ENCODE assay signal across 8 mouse cellular contexts in genomic region chr7:19381377-19382165, GRCm38 (mm10). TPM values are rescaled to one million over a fixed set of nuclear protein-coding genes. Genes with fewer than 3 reads are reported as not detected.
DNase-seq lines count a peak whose midpoint lies in the region; ATAC-seq and TF ChIP-seq lines count a peak whose summit lies in the region.

TSS of gene Ercc2 (plus strand) at chr7:19382010.

- ATAC-seq in embryonic facial prominence, embryonic 14.5 days (ENCODE audit: low read depth), result peak; percentile 96
- ATAC-seq in limb, embryonic 13.5 days (ENCODE audit: low FRiP score, low read depth), result peak; percentile 96
- peak; percentile 96 for ATAC-seq in midbrain, embryonic 16.5 days

- H3K36me3 ChIP-seq in embryonic facial prominence, embryonic 14.5 days (ENCODE audit: control insufficient read depth, insufficient read depth, low read length), result peaks cover 43% of the 10 kb centered on the region
- no peaks in the 10 kb centered on the region for H3K36me3 ChIP-seq in heart, adult 2 months (ENCODE audit: control insufficient read depth, insufficient read depth, low read length)
- peaks cover 47% of the 10 kb centered on the region for H3K36me3 ChIP-seq in limb, embryonic 13.5 days
- H3K36me3 ChIP-seq in midbrain, embryonic 16.5 days (ENCODE audit: control insufficient read depth, insufficient read depth, low read length), result peaks cover 4% of the 10 kb centered on the region

- H3K9me3 ChIP-seq in embryonic facial prominence, embryonic 14.5 days (ENCODE audit: control insufficient read depth, low read length), result no peaks in the 10 kb centered on the region
- no peaks in the 10 kb centered on the region for H3K9me3 ChIP-seq in limb, embryonic 13.5 days
- H3K9me3 ChIP-seq in midbrain, embryonic 16.5 days (replicated peaks; ENCODE audit: control insufficient read depth, low read length, poor library complexity, severe bottlenecking), result no peaks in the 10 kb centered on the region

- peak; percentile 96 for DNase-seq in 3T3-L1 (ENCODE audit: low read depth, low spot score)
- DNase-seq in adrenal gland, postnatal 4 days (ENCODE audit: low spot score in 2 of 2), result peak; percentile 94 to 99
- peak; percentile 99 for DNase-seq in embryonic facial prominence, embryonic 14.5 days (ENCODE audit: low spot score)
- peak; percentile 99 for DNase-seq in heart, adult 2 months
- DNase-seq in kidney, adult 8-10 months, result peak; percentile 98 to 99
- peak; percentile 96 to 99 for DNase-seq in spleen, postnatal 10 days (ENCODE audit: low spot score in 2 of 2)

- H3K4me3 ChIP-seq in embryonic facial prominence, embryonic 14.5 days (ENCODE audit: low read depth, low read length), result peak within 1 kb of the TSS; percentile 89
- H3K4me3 ChIP-seq in heart, adult 2 months, result peak within 1 kb of the TSS; percentile 68
- H3K4me3 ChIP-seq in limb, embryonic 13.5 days, result peak within 1 kb of the TSS; percentile 95
- H3K4me3 ChIP-seq in midbrain, embryonic 16.5 days (ENCODE audit: low read depth, low read length), result peak within 1 kb of the TSS; percentile 94

- H3K27me3 ChIP-seq in embryonic facial prominence, embryonic 14.5 days (replicated peaks; ENCODE audit: control insufficient read depth, insufficient read depth, low read length), result no peaks in the 10 kb centered on the region
- no peaks in the 10 kb centered on the region for H3K27me3 ChIP-seq in heart, adult 2 months (ENCODE audit: control insufficient read depth, insufficient read depth, low read length)
- H3K27me3 ChIP-seq in limb, embryonic 13.5 days, result no peaks in the 10 kb centered on the region
- no peaks in the 10 kb centered on the region for H3K27me3 ChIP-seq in midbrain, embryonic 16.5 days (ENCODE audit: control insufficient read depth, insufficient read depth, low read depth, low read length)

- peak; percentile 44; the same call in 1 of the 2 replicates for TF ChIP-seq POLR2A in heart, adult 2 months (IDR thresholded peaks at IDR 0.05; ENCODE audit: insufficient read depth, low read depth, low read length)

- H3K4me2 ChIP-seq in embryonic facial prominence, embryonic 14.5 days (ENCODE audit: low read depth, low read length), result peak within 1 kb of the TSS; percentile 88
- peak within 1 kb of the TSS; percentile 91 for H3K4me2 ChIP-seq in limb, embryonic 13.5 days (replicated peaks)
- H3K4me2 ChIP-seq in midbrain, embryonic 16.5 days (ENCODE audit: low read length), result peak within 1 kb of the TSS; percentile 85

- intact Hi-C loops in heart, adult 2 months (cut with DNase I), result no loop called here

- 0 out of 2 replicates have a peak, but pooled peaks have one; percentile 72 for TF ChIP-seq EP300 in heart, adult 2 months (IDR thresholded peaks at IDR 0.05; ENCODE audit: insufficient read depth, low read depth, low read length)

- H3K9ac ChIP-seq in embryonic facial prominence, embryonic 14.5 days (ENCODE audit: low read depth, low read length), result peak within 1 kb of the TSS; percentile 89
- H3K9ac ChIP-seq in heart, adult 2 months (ENCODE audit: low read depth, low read length), result peak within 1 kb of the TSS; percentile 77
- peak within 1 kb of the TSS; percentile 88 for H3K9ac ChIP-seq in limb, embryonic 13.5 days
- H3K9ac ChIP-seq in midbrain, embryonic 16.5 days (ENCODE audit: low read depth, low read length), result peak within 1 kb of the TSS; percentile 93

- H3K4me1 ChIP-seq in embryonic facial prominence, embryonic 14.5 days (ENCODE audit: control insufficient read depth, insufficient read depth, low read length), result peaks cover 9% of the 10 kb centered on the region
- H3K4me1 ChIP-seq in heart, adult 2 months (ENCODE audit: control insufficient read depth, insufficient read depth, low read length), result no peaks in the 10 kb centered on the region; the same call in none of the 2 replicates
- peaks cover 15% of the 10 kb centered on the region for H3K4me1 ChIP-seq in limb, embryonic 13.5 days
- H3K4me1 ChIP-seq in midbrain, embryonic 16.5 days (ENCODE audit: control insufficient read depth, insufficient read depth, low read length), result peaks cover 13% of the 10 kb centered on the region

- 8% methylated on average over 32 of the region's 48 CpGs for WGBS in embryonic facial prominence, embryonic 14.5 days
- 5% methylated on average over 48 of the region's 48 CpGs for WGBS in heart, adult 2 months
- 6% methylated on average over 48 of the region's 48 CpGs for WGBS in limb, embryonic 13.5 days
- whole genome bisulfite sequencing in midbrain, embryonic 16.5 days, result 7% methylated on average over 38 of the region's 48 CpGs

- TF ChIP-seq CTCF in heart, adult 2 months (IDR thresholded peaks at IDR 0.05), result no peak

- H3K27ac ChIP-seq in embryonic facial prominence, embryonic 14.5 days (replicated peaks; ENCODE audit: low read depth, low read length), result 0 out of 2 replicates have a peak within 1 kb of the TSS, but pooled peaks have one; percentile 21
- H3K27ac ChIP-seq in heart, adult 2 months, result peak within 1 kb of the TSS; percentile 39
- H3K27ac ChIP-seq in limb, embryonic 13.5 days, result no peak within 1 kb of the TSS
- H3K27ac ChIP-seq in midbrain, embryonic 16.5 days (ENCODE audit: low read length), result peak within 1 kb of the TSS; percentile 68

- H3K79me2 ChIP-seq in heart, adult 2 months (replicated peaks; ENCODE audit: control insufficient read depth, insufficient read depth, low read length), result no peaks in the 10 kb centered on the region

RNA-seq across cellular contexts. Expression of gene Ercc2, which starts in this region (rescaled TPM):
- total RNA-seq in adrenal gland, postnatal 4 days (2021), result 10 to 100 TPM; 39.6 to 41.6 TPM
- 10.9 and 14.7 TPM in 2 replicates for polyA plus RNA-seq in embryonic facial prominence, embryonic 14.5 days (2014; fragmentation: Nextera tagmentation; extraction: Ambion mirVana)
- total RNA-seq in heart, adult 2 months (2021), result 10 to 100 TPM; 10.9 to 11.6 TPM
- polyA plus RNA-seq in heart, adult 2 months (2012; rRNA removed), result 22.6 and 24.8 TPM in 2 replicates
- 18.2 and 18.3 TPM in 2 replicates for polyA plus RNA-seq in limb, embryonic 13.5 days (2015; fragmentation: Nextera tagmentation; extraction: Ambion mirVana)
- 28.0 and 29.5 TPM in 2 replicates for polyA plus RNA-seq in midbrain, embryonic 16.5 days (2015; fragmentation: Nextera tagmentation; extraction: Ambion mirVana)
